Mouse (Mus musculus) kidney, adult 8-10 months (tissue): ENCODE measurements at regions not wholly inside any gene's neighbourhood (a gene's known extent, or its start where the extent isn't known, plus 50 kb on each side); places are given as distances from the start of the nearest gene placed in this dataset.

Source experiments
- DNase-seq, 2 experiments: peaks; one replicate each; pipeline ENCODE4 v3.0.0; 2022

- no peak for DNase-seq
Measured at GRCm38 (mm10) chr17:52031079-52031478, 198.0 kb upstream of the Satb1 start.

GRCm38 (mm10) chr17:51986920-51987319 lies 153.8 kb upstream of the Satb1 start:
- DNase-seq = no peak

GRCm38 (mm10) chr17:51986212-51986611 lies 153.1 kb upstream of the Satb1 start:
- no peak for DNase-seq

GRCm38 (mm10) chr17:51979126-51979525 lies 146.0 kb upstream of the Satb1 start:
- no peak for DNase-seq

GRCm38 (mm10) chr17:51971444-51971843 lies 138.4 kb upstream of the Satb1 start:
- no peak for DNase-seq

- no peak for DNase-seq
Measured at GRCm38 (mm10) chr17:51966573-51967284, 133.6 kb upstream of the Satb1 start.

- DNase-seq = no peak
Measured at GRCm38 (mm10) chr17:51962529-51963110, 129.5 kb upstream of the Satb1 start.

GRCm38 (mm10) chr17:51961337-51961736 lies 128.2 kb upstream of the Satb1 start:
- no peak for DNase-seq

- DNase-seq = no peak
Measured at GRCm38 (mm10) chr17:51956275-51956674, 123.2 kb upstream of the Satb1 start.

GRCm38 (mm10) chr17:51937707-51938106 lies 104.6 kb upstream of the Satb1 start:
- DNase-seq = no peak

- no peak for DNase-seq
Measured at GRCm38 (mm10) chr17:51936071-51936470, 103.0 kb upstream of the Satb1 start.

- no peak for DNase-seq
Measured at GRCm38 (mm10) chr17:51926392-51926791, 93.3 kb upstream of the Satb1 start.

GRCm38 (mm10) chr17:51907031-51907430 lies 73.9 kb upstream of the Satb1 start:
- no peak for DNase-seq

- DNase-seq = no peak
Measured at GRCm38 (mm10) chr17:51906418-51906817, 73.3 kb upstream of the Satb1 start.

- no peak for DNase-seq
Measured at GRCm38 (mm10) chr17:51903885-51904284, 70.8 kb upstream of the Satb1 start.

GRCm38 (mm10) chr17:51899376-51899775 lies 66.3 kb upstream of the Satb1 start:
- no peak for DNase-seq

GRCm38 (mm10) chr17:51896160-51896559 lies 63.1 kb upstream of the Satb1 start:
- DNase-seq = no peak

- no peak for DNase-seq
Measured at GRCm38 (mm10) chr17:51894278-51894677, 61.2 kb upstream of the Satb1 start.

- no peak for DNase-seq
Measured at GRCm38 (mm10) chr17:51892856-51893255, 59.8 kb upstream of the Satb1 start.

- no peak for DNase-seq
Measured at GRCm38 (mm10) chr17:51892159-51892558, 59.1 kb upstream of the Satb1 start.
